Mouse (Mus musculus) thymus, postnatal 10 days (tissue): ENCODE measurements around the gene Taldo1.
"Not testable (repeated sequence)": the region's sequence is repeated elsewhere in the genome, so short reads cannot be mapped to it uniquely, and the experiment has no call there.

Experiments used
- DNase-seq, 2 experiments: peaks; one replicate each; pipeline ENCODE4 v3.0.0; 2021; ENCODE audit warnings: low spot score in 2 of 2

Gene Taldo1

DNA sequence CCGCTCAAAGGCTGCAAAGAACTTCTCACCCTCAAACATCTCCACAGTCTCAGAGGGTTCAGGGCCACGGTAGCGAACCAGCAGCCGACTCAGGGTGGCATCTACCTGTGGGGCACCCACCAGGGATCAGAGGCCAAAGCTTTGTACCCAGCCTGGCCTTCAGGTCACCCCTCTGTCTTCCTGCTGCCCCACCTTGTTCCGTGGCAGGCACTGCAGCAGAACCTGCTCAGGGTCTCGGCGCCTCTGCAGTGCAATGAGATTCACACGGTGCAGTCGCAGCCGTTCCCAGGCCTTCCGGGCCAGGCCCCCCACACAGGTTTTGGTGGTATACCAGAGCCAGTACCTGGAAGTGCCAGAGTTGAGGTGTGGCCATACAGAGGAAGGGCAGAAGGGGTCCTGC, 47.8 kb downstream of the Taldo1 start:
- no peak for DNase-seq

DNA sequence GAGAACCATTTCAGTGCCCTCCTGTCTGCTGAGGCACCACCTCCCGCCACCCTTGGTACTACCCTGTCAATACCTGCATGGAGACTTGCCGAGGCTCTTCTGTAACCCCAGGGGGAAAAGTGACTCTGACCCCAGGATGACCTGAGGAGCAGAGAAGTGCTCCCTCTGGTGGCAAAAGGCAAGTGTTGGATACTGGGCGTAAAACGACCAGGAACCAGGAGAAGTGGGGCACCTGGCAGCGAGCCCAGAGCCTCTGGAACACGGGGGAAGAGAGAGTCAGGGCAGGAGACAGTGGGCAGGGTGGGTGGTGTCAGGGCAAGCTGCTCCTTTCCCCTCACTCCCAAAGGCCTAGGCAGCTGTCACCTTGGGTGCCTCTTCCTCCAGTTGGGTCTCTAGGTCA, 48.6 kb downstream of the Taldo1 start:
- DNase-seq: peak in 1 of 2 experiments; percentile 46

DNA sequence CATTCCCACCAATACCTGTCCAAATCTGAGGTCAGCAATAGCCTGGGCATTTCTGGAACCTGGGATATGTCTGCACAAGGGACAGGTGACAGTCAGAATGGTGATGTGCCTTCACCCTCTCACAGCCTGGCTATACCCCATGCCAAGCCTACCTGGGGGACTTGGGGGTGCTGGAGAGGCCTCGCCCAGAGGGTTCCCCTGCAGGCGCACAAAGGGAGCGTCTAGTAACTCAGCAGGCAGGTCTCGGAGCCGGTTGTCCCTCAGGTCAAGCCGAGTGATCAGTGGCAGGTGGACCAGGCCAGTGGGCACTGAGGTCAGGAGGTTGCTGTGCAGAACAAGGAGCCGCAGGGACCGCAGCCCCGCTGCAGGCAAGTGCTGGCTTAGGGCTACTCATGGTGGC, 49.5 kb downstream of the Taldo1 start:
- DNase-seq: no peak

DNA sequence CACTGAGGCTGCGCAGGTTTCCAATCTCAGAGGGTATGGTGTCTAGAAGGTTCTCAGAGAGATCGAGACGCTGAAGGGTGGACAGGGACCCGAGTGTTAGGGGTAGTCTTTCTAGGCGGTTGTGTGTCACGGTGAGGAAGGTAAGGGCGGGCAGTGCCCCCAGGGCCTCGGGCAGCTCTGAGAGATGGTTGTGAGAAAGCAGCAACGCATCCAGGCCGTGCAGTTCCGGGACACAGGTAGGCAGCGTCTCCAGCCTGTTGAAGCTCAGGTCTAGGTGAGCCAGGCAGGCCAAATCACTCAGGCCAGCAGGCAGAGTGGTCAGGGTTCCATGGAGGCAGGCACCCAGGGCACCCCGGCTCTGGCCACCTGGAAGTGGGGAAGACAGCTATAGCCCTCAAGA, 50.2 kb downstream of the Taldo1 start:
- DNase-seq: no peak

DNA sequence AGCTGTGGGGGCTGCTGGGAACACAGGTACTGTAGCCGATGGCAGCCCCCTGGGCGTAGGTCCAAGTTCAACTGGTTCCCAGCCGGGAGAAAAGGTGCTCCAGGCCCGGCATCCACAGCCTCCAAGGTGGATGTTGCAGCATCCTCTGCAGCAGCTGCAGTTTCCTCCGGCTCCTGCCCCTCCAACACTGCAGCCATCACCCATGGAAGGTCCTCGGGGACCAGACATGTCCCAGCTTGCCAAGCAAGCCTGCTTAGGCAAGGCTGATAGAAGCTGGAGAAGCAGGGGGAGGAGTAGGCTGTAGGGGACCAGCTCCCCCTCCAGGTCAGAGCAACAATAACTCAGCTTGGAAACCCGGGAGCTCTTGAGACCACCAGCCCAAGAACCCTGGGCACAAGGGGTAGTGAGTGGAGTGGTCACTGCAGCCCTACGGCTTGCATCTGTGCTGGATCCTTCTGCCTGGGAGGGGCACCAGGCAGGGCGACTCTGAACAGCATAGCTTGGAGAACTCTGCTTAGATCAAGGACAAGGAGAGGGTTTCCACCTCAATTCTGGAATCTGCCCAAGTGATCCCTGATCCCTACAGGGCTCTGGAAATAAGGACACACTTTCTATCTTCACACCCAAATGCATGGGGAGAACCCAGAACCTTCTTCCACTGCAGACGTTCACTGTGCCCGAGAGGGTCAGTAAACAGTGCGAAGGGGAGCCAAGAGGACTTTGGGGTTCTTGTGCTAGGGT, 51.3 kb downstream of the Taldo1 start:
- DNase-seq: no peak

- DNase-seq: peak in 1 of 2 experiments; percentile 48
Observed at GRCm38 (mm10) chr7:141443828-141444237, 51.8 kb downstream of the Taldo1 start, which contains the start of gene Pidd1. TSS of gene Pidd1 (minus strand) at chr7:141444025.

DNA sequence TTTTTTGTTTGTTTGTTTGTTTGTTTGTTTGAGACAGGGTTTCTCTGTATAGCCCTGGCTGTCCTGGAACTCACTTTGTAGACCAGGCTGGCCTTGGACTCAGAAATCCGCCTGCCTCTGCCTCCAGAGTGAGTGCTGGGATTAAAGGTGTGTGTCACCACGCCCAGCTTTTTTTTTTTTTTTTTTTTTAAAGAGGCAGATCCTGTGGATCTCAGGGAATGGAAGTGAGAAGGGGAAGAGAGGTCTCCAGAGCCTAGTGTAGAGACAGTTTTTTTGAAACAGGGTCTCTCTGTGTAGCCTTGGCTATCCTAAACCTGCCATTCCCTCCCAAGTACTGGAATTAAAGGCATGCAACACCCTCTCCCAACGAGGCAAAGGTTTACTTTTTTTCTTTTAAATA, 54.4 kb downstream of the Taldo1 start:
- DNase-seq: not testable (repeated sequence)

- DNase-seq: peak; percentile 88
Observed at GRCm38 (mm10) chr7:141447110-141447991, 55.4 kb downstream of the Taldo1 start, which contains the start of gene Rplp2. TSS of gene Rplp2 (plus strand) at chr7:141447370.

- DNase-seq: no peak
Observed at GRCm38 (mm10) chr7:141451928-141452327, 59.9 kb downstream of the Taldo1 start.
